Mouse (Mus musculus): Measurements from ENCODE around the gene Rab14. TPM values are rescaled to one million over a fixed set of nuclear protein-coding genes. Genes with fewer than 3 reads are reported as not detected.

The Rab14 gene
- 41.9 and 70.1 TPM in 2 replicates for polyA plus RNA-seq (2012; rRNA removed)

DNA sequence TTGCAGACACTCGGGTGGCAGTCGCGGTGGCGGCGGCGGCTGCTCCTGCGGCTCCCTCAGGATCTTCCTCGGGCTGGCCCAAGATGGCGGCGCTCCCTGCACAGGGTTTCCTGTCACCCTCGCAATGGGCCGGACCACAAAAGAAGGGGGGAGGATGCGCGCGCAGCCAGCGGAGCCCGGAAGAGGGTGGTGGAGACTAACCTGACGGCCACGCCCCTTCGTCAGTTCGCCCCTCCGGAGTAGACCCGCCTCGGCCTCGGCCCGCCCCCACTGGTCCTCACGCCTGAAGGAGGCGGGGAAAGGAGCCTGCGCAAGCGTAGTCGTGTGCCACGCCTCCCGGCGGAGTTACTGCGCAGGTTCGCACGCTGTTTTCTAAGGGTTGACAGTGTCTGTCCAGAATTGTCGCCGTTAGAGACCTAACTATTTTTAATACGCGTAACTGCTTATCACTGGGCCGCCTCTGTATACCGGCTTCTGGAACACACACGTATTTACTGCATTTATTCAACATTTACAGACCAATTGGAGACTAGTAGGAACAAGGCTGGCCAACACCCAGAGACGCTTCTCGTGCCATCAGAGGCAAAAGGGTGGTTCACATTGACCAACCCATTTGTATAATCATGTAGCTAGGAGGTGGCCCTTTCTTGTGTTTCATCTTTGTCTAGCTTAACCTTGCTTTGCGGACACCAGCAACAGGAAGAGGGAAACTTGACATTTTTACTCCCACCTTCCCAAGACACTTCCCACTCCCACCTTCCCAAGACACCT is at the start of gene Rab14:
Gene Rab14, minus strand, starts transcription at position 223 of the 771 bp plus-strand sequence.
- WGBS, result under 1% methylated on average over 47 of the region's 47 CpGs
- peak; percentile 88 for DNase-seq (ENCODE audit: low read depth, low spot score)

DNA sequence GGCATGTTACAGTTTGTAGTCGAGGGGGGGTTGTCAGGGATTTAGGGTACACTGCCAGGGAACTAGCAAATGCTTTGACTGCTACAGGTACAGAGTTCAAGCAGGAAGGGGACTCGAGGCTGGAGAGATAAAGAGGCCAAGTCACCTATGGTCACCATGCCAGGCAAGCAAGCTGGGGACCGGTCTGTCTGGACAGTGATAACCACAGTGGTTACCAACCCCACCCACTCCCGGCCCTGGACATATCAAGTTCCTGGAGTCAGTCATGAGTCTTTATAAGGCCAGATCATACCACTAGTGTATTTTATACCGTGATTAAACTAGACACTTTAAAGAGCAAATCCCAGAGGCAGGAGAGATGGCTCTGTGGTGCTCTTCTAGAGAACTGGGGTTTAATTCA is 46.8 kb upstream of the Rab14 start:
- no peak for DNase-seq (ENCODE audit: low read depth, low spot score)
- 48% methylated on average over 5 of the region's 5 CpGs for WGBS

DNA sequence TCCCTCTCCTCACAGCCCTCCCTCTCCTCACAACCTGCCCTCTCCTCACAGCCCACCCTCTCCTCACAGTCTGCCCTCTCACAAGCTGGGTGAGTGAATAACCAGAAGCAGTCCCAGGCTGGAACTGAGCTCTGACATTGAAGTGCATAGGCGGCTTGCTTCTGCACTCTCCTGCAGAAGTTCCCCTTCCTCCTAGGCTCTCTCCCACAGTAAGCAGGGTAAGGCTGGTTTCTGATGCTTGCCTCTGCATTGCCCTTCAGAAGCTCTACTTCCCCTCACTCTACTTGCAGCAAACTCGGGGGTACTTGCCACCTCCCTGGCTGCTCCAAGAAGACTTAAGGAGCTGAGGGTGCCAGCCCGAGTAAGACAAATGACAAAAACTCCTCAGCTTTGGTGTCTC is 43.3 kb upstream of the Rab14 start:
- WGBS, result 51% methylated on average over 3 of the region's 3 CpGs
- DNase-seq (ENCODE audit: low read depth, low spot score), result no peak

DNA sequence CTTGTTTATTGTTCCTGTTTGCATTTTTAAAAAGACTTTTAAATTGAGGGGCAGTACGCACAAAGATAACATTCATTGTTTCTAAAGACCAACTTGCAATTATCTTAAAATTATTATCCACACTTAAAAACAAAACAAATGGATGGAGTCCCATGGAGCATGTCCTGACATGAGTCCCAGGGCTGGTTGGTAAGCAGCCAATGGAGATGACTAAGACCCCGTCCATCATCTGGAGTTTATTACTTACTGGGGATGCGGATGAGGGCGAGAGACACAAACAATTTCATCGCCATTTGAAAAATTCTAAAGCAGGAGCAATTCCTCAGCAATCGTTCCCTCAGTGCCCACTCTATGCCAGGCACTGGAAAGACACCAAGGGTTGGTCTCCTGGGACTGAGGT is 34.1 kb upstream of the Rab14 start:
- WGBS, result 83% methylated on average over 6 of the region's 6 CpGs
- no peak for DNase-seq (ENCODE audit: low read depth, low spot score)

DNA sequence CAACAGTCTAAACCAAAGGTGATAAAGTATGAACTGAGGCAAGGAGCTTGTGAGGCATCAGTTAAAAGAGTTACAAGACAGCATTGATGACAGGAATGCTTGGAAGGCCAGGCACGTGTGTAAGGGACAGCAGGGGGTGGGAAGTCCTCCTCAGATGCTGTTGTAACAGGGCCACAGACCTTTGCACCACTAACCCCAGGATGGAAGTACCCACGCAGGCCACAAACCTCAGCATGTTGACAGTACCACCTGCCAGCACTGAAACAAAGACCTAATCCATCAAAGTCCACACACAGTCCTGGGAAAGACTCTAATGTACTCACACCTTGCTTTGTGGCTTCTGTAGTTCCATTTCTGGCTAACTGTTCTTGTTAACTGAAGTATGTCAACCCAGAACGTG is 33.0 kb upstream of the Rab14 start:
- DNase-seq (ENCODE audit: low read depth, low spot score), result no peak
- WGBS, result 64% methylated on average over 3 of the region's 3 CpGs

DNA sequence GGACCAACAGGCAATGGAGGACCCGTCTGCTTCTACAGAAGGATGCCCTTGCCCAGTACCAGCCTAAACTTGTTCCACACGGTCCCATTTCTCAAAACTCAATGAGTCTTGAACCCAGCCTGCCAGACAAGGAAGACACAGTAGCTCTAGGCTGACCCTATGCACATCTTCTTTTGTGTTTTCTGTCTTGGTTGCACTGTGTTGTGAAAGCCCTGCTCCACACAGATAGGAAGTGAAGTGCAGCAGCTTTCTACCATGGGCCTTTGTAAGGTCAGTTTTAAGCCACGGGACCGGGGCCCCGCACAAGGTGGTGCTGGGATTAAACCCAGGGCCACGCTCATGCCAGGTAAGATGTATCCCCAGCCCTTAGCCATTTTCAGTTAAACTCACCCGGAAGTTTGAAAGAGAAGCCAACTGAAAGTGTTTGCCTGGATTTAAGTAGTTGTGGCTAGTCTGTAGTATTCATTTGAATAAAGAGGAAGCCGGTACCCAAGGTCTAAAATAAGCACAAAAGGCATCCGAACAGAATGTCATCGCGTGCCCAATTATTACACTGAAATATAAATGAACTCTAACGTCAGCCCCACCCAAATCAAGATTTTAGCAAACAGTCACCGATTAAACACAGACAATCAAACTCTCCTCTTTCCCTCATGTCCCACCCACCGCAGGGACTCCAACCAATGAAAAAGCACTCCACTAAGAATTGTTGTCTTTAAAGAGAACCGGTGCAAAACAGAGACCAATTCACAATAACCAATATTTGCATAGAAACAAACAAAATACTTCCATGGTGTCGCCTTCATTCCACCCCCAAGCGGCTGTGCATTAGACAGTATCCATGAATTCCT is 31.9 kb upstream of the Rab14 start:
- WGBS, result 62% methylated on average over 17 of the region's 17 CpGs
- no peak for DNase-seq (ENCODE audit: low read depth, low spot score)

DNA sequence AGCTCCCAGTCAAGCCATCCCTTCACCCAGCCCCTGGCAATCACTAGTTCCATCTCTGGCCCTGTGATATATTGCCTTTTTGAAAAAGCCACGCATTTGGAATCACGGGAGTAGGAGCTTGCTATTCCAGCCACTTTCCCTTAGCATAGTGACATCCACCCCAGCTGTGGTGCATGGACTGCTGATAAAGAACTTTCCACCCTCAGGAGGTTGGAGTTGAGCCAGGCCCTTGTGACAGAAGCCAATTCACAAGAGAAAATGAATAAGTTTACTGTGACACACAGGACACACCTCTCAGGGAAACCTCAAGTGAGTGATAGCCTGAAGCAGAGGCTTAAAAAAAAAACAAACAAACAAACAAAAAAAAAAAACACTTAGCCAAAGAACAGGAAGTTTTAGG is 31.0 kb upstream of the Rab14 start:
- DNase-seq (ENCODE audit: low read depth, low spot score), result no peak
- WGBS, result 6% methylated on average over 2 of the region's 2 CpGs

DNA sequence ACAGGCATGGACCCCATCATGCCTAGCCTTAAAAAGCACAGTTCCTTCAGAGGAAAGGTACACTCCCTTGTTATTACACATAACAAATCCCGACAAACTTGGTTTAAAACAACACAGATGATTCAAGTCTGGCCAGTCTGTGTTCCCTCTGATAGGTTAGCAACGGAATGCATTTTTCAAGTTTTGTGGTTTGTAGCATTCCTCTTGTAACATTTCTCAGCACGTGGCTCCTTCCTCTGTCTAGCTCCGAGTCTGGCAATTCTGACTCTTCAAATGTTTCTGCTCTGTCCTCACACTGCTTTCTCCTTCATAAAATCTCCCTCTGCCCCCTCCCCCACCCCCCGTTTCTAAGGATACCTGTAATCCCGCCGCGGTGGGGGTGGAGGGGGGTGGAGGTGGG is 29.3 kb upstream of the Rab14 start:
- DNase-seq (ENCODE audit: low read depth, low spot score), result no peak
- WGBS, result 20% methylated on average over 8 of the region's 8 CpGs

DNA sequence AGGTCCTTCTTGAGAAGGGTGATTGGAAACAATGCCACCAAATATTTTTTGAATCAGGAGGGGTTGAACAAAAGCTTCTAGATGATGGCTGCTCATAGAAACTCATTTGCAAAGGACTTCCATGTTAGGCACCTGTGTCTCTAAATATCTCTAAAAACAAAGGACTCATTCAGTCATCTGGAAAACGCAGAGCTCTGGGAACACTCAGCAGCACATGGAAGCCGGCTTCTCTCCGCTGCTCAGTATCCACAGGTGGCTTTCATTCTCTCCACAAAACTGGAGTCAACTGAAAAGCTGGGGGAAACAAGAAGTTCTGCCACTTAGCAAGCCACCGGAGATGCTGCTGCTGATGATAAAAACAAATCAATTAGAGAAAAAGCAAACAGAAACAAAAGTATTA is 27.2 kb upstream of the Rab14 start:
- WGBS, result 75% methylated on average over 4 of the region's 4 CpGs
- no peak for DNase-seq (ENCODE audit: low read depth, low spot score)

DNA sequence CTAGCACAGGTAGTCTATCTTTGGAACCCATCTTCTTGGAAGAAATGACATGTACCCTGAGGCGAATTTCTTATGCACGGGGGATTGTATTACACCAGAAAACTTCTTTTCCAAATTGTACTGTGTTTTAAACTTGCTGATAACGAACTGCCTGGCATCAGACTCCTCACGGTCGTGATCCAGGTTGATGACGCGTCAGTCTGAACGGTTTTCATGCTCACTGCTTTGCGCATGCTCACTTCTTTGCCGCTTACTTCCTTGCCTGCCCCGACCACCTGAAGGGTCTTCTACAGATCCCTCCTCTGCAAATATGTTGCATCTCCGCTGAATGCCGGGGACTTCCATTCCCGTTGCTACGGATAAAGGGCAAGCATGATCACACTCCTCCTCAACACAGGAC is 23.4 kb upstream of the Rab14 start:
- 93% methylated on average over 15 of the region's 15 CpGs for WGBS
- no peak for DNase-seq (ENCODE audit: low read depth, low spot score)

DNA sequence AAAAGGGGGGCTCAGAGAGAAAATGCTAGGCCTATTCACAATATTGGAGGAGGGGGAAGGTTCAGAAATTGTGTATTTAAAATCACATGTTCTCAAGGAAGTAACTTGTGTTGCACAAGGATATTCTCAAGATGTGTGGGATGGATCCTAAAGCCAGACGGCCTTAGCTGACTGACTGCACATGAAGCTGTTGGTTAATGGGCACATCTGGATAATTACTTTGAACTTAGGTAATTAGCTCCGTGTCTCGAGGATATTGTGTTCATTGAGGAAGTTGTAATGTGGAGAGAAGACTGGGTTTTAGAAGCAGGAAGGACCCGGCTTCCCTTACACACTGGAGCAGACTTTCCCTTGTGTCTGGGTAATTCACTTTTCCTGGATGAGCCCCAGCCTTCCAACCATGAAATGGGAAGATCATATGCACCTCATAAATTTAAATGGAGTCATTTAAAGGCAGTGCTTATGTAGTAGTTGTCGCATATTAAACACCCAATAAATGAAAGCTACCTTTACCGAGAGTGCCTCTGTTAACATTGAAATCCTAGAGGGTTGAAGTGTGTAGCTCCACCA is 22.0 kb upstream of the Rab14 start:
- WGBS, result 48% methylated on average over 6 of the region's 6 CpGs
- DNase-seq (ENCODE audit: low read depth, low spot score), result no peak

DNA sequence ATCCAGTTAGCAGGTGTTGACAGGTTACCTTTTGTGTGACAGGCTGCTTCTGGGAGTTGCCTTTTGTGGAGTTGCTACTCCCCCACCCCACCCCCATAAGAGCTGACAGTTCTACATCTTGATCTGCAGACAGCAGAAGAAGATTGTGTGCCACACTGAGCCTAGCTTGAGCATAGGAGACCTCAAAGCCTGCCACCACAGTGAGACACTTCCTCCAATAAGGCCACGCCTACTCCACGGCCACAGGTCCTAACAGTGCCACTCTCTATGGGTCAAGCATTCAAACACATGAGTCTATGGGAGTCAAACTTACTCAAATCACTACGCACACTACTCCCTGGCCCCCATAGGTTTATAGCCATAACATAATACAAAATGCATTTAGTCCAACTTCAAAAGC is 17.8 kb upstream of the Rab14 start:
- no peak for DNase-seq (ENCODE audit: low read depth, low spot score)
- 87% methylated on average over 3 of the region's 3 CpGs for WGBS

DNA sequence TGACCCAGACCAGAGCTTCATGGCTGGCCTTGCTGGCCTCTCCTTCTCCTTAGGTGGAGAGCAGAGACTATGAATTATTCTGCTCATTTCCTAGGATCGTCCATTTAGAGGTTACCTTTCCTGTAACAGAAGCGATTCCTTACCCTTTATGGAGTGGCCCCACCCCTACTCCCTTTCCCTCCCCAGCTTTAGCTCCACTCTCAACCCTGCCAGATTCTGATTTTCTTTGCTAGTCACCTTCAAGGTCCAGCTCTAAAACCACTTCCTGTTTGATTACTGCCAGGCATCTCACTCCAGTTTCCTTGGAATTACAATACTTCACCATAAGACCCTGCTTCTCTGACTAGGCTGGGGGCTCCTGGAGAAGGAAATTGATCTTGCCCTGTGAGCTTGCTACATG is 15.8 kb upstream of the Rab14 start:
- WGBS, result 61% methylated on average over 2 of the region's 2 CpGs
- no peak for DNase-seq (ENCODE audit: low read depth, low spot score)

DNA sequence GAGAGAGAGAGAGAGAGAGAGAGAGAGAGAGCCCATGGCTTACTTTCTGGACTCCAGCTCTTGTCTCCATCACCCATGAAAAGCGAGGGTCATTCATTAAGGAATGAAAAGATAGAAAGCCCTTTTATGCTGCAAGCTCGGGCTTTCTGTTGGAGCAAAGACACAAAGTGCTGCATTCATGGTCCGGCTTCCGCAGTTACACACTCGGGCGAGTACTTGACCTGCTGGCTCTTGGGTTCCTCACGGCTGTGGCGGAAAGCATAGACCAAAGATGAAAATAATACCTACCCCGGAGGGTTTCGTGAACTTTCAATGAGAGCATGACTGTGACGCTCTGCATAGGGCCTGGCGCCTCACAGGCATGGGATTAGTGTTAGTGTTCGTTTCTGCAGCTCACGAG is 14.4 kb upstream of the Rab14 start:
- no peak for DNase-seq (ENCODE audit: low read depth, low spot score)
- WGBS, result 87% methylated on average over 14 of the region's 14 CpGs

DNA sequence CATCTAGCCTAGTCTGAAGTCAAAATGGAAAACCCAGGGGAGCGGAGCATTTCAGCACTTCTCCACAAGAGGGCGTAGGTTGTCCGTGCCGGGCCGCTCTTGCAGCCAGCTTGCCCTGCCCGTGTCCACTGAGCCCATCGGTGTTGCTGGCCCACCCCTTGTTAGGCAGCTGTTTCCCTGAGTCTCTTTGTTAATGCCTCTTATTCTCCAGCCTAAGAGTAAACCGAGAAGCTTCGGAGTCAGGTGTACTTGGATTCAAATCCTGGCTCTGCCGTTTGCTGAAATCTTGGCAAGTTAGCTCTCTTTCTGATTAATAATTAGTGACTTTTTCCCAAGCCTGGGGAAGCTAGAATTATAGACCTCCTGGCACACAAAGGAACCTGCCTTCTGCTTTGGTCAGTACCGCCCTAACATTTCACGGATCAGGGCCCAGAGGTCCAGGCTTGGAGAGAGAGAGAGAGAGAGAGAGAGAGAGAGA is 14.0 kb upstream of the Rab14 start:
- no peak for DNase-seq (ENCODE audit: low read depth, low spot score)
- 4% methylated on average over 12 of the region's 12 CpGs for WGBS

DNA sequence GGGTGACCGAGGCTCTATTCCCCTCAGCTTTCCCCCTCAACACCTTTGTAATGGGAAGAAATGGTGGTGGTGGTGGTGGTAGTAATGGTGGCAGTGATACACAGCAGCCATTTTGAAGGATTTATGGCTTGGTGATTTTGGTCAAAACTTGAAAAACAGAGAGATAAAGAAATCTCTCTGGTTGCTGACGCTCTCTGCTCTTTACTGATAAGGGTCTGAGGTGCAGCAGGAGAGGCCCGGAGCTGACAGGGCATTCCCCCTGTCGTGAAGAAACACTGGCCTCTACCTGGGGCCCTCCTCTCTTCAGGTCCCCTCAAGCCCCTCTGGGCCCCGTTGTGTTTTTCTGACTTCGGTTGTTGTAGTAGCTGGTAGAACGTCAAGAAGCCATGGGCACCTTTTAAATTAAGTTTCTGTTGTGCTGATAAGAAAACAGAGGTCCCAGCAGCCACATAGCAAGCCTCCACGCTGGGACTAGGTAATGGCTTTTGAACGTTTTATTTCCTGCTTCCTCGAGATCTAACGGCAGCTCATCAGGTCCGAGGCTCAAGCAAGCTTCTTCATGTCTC is 12.5 kb upstream of the Rab14 start:
- 76% methylated on average over 12 of the region's 12 CpGs for WGBS
- DNase-seq (ENCODE audit: low read depth, low spot score), result no peak

DNA sequence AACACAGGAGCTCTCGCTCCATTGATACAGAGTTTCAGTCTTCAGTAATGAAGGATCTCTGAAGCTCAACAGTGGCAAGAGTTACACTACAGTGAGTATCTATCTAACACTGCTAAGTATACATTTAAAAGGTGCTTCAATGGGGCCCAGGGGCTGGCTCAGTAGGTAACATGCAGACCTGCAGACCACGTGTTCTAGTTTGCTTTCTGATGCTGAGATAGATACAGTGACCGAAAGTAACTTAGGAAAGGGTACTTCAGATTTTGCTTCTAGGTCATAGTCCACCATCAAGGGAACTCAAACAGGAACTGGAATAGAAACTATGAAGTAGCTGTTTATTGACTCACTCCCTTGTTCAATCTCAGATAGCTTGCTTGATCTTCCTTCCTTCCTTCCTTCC is 10.8 kb upstream of the Rab14 start:
- WGBS, result 55% methylated on average over 3 of the region's 3 CpGs
- no peak for DNase-seq (ENCODE audit: low read depth, low spot score)

DNA sequence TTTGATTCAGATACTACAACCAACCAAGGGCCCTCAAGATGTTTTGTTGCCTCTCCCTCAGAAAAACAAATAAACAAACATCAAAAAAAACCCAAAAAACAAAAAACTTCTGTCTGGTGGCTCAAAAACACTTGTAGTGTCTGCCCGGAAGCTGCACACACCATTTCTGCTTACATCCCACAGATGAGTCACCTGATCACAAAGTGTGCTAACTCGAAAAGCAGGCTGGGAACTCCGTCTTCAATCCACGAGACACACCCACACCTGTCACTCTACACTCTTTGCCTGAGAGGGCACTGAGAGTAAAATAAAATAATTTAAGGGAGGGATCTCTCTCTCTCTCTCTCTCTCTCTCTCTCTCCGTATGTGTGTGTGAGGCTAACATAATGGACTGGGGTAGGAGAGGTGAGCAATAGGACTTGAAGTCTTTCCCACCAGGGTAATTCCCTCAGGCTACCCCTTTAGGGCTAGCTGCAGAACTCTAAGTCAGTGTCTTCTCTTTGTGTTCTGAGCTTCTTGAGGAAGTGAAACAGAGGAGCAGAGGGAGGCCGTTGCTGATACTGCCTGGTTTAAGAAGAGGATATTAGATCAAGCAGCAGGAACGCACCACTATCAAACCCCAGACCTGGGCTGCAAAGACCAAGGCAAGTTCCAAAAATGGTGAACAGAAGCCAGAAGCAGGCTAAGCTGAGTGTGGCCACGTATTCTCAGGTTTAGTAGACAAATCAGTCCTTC is 8.2 kb upstream of the Rab14 start:
- DNase-seq (ENCODE audit: low read depth, low spot score), result no peak
- 46% methylated on average over 8 of the region's 8 CpGs for WGBS

DNA sequence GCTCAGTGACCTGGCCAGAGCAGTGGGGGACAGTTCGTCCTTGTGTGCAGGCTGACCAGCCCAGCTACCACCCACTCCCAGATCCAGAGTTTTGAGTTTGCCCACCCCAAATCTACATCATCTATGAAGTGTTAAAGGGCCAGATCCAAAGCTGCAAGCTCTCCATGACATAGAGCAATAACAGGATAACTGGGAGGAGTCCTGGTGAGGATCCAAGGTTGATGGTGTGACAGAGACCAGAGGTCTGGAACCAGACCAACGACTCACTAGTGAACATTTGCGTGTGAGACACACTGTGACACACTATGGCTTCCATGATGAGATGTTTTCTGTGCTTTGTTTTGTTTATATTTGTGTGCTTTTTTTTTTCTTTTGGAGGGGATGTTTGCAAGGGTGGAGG is 7.1 kb upstream of the Rab14 start:
- 65% methylated on average over 3 of the region's 3 CpGs for WGBS
- DNase-seq (ENCODE audit: low read depth, low spot score), result no peak

DNA sequence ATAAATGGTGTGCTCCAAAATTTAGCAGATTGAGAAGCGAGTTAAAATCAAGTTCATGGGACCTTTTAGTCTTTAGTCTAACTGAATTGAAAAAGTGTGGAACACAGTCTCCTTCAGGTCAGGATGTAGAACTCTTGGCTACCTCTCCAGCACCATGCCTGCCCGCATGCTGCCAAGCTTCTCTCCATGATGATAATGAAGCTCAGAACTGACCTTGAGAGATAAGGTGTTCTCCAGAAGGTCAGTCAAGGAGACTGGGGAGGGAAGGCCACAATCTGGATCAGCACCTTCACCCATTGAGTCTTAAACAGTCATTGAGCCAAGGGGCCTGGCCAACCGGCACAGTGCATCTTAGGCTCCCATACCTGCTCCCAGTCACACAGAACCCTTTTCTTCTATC is 5.8 kb upstream of the Rab14 start:
- DNase-seq (ENCODE audit: low read depth, low spot score), result no peak
- 91% methylated on average over 3 of the region's 3 CpGs for WGBS
